Mouse (Mus musculus) lung, postnatal 14 days (tissue): Measurements from ENCODE around the gene Cd6.

Source experiments
- DNase-seq: peaks from one replicate; pipeline ENCODE4 v3.0.0; 2021

The Cd6 gene

DNA sequence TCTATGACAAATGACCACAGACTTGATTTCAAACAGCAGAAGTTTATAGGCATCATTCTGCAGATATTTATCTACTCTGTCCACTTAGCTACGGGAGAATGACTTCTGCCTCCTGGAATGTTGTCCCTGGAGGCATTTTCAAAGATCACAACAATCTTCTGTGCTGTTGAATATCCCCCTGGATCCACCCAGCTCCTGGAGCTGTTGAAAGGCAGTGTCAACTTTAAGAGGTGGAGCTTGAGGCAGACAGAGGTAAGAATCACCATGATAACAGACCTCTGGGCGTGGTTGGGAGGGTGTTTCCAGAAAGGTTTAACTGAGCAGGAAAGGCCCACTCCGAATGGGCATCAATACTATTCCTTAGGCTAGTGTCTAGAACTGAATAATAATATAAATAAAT is 5.8 kb upstream of the Cd6 start:
- no peak for DNase-seq

DNA sequence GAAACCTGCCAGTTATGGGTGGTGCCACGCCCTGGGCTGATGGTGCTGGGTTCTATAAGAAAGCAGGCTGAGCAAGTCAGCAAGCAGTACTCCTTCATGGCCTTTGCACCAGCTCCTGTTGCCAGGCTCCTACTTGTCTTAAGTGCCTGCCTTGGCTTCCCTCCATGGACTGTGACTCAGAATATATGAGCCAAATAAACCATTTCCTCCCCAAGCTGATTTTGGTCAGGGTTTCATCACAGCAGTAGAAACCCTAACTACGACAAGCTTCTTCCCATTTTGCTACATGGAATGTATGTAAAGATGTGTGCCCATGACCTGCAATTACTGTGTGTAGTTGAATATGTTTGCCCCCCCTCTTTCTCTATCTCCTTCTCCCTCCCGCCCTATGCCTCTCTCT is 3.8 kb upstream of the Cd6 start:
- no peak for DNase-seq

GRCm38 (mm10) chr19:10832030-10832429 is 2.2 kb upstream of the Cd6 start:
- DNase-seq = no peak

- DNase-seq = peak; percentile 81
Observed at GRCm38 (mm10) chr19:10831424-10831823, 1.6 kb upstream of the Cd6 start.

- DNase-seq = no peak
Observed at GRCm38 (mm10) chr19:10828321-10828720, 1.5 kb downstream of the Cd6 start.

GRCm38 (mm10) chr19:10824061-10824460 is 5.8 kb downstream of the Cd6 start:
- DNase-seq = no peak

- DNase-seq = no peak
Observed at GRCm38 (mm10) chr19:10822534-10822933, 7.3 kb downstream of the Cd6 start.

GRCm38 (mm10) chr19:10821319-10821718 is 8.5 kb downstream of the Cd6 start:
- no peak for DNase-seq

DNA sequence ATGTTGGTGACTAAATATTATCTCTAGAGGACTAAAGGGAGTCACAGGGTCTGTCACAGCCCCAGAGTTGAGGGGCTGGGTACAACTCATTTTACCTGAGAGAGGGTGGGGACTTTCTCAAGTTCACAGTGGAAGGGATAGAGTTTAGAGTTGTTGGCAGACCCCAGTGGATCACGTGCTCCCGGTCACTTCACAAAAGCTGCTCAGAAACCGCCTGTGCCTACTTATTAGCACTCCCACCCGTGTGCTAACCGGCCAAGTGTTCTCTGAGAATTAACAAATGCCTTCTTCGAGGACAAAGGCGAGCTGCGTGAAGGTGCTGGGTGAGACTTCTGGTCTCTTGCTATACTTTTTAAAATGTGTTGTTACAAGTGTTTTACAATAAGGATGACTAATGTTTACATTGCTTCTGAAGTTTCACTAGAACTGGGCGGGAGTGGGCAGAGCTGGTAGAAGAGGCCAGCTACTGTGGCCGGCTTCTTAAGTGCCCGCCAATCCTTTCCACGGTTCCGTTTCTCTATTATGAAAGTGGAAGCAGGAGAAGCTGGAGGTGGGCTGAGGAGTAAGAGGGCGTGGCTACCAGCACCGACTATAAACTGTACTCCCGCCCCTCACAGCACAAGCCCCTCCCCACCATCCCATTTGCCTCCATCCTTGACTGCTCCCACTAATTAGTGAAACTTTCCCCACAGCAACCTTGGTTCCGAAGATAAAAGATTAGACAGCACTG is 11.5 kb downstream of the Cd6 start:
- peak; percentile 25 for DNase-seq

DNA sequence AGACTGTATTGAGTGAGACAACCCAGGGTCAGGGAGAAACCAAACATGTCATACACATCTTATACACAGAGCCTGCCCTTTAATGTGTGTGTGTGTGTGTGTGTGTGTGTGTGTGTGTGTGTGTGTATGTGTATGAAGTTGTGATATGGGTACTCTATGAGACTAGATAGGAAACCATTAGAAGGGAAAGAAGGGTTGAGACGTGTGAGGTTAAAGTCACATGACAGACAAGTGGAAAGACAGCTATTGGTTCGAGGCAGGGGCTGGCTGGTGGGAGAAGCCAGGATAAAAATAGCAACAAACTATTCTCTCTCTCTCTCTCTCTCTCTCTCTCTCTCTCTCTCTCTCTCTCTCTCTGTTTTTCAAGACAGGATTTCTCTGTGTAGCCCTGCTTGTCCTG is 13.4 kb downstream of the Cd6 start:
- no peak for DNase-seq

GRCm38 (mm10) chr19:10815871-10816270 is 14.0 kb downstream of the Cd6 start:
- DNase-seq = no peak

GRCm38 (mm10) chr19:10813905-10814304 is 16.0 kb downstream of the Cd6 start:
- no peak for DNase-seq

GRCm38 (mm10) chr19:10813039-10813438 is 16.8 kb downstream of the Cd6 start:
- DNase-seq = no peak

DNA sequence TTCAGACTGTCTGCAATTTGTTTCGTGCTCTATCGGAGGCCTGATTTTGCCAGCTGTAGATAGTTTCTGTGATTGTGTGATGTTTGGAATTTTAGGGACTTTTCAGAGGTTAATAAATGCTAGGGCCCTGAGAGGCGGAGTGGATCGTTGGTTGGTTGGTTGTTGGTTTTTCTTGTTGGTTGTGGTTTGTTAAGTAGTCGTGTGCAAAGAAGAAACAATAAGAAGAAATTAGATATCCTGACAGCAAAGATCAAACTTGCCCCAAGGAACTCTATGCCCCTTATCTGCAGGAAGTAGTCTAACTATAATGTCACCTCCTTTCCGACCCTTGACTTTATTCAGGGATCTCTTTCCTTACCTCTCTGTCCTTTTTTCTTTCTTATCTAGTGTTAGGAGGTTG is 18.4 kb downstream of the Cd6 start:
- no peak for DNase-seq

GRCm38 (mm10) chr19:10810176-10810492 is 19.7 kb downstream of the Cd6 start:
- DNase-seq = peak; percentile 43

DNA sequence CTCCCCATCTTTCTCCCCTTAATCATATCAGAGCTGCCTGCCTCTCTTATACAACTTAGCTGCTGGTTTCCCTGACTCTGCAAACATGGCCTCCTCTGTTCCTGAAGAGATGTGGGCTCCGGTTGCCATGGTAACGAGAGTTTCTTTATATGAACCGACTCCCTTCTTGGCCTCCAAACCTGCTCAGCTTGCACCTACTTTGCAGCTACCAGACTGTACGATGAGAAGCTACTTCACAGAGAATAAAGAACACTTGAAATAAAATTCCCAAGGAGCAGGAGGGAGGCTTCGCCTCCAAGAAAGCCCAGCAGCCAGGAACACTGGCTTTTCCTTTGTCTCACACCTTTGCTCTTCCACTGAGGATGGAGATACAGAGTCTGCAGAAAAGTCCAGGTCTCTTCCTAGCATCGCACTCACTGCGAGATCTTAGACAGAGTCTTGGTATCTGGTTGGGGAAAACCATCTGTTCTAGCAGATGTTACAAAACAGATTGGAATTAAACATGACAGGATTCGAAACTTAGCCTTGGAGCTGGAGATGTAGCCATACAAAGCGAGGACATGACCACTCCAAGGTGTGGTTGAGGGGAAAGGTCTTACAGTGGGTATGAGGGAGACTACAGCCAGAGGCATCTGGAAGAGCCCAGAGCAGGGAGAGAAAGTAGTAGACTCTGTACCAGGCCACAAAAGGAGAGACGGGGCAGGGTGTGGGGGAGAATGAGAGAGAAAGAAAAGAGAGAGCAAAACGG is 20.3 kb downstream of the Cd6 start:
- DNase-seq = no peak

- no peak for DNase-seq
Observed at GRCm38 (mm10) chr19:10808524-10809233, 21.2 kb downstream of the Cd6 start.

GRCm38 (mm10) chr19:10805661-10806285 is 24.1 kb downstream of the Cd6 start:
- no peak for DNase-seq

DNA sequence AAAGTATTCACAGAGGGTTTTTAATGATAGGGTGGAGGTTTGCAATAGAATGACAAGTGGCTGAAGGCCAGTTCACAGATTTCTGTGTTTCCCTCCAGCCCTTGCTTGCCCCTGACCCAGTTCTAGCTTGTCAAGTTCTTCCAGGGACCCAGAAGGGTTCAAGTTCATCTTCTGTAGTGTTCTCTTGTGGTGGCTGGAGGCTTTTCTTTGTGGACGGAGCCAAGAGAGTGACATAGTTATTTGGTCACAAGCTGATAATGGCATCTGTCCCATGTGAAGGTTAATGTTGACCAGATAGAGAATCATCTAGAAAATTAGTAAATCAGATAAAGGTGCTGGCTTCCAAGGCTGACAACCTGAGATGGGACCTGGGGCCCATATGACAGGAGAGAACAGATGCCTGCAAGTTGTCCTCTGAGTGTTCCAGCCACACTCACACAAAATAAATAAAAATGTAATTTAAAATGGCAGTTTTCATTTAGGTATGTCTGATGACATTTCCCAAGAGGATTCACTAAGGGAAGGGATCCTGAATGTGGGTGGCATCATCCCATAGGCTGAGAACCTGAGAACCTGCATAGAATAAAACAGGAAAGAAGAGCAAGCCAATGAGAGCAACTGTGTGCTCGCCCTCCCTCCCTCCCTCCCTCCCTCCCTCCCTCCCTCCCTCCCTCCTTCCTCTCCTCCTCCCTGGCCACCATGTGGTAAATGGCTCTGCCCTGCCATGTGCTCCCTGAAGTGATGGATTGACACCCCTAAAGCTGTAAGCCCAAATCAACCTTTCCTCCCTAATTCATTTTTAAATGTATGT is 24.8 kb downstream of the Cd6 start:
- no peak for DNase-seq

DNA sequence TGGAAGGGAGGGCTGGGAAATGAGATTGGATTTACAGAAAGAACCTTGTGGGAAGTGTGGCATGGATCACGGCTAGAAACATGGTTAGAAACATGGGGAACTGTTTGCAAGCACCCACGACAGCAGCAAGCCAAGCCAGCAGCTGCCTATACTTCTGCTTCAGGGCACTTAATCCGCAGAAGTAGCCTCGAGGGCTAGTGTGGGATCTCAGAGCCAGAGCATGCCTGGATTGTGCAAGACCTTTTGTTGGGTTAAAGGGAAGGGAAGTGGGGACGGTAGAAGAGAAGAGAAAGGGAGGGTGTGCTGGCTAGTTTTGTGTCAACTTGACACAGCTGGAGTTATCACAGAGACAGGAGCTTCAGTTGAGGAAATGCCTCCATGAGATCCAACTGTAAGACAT is 26.1 kb downstream of the Cd6 start:
- DNase-seq = no peak

DNA sequence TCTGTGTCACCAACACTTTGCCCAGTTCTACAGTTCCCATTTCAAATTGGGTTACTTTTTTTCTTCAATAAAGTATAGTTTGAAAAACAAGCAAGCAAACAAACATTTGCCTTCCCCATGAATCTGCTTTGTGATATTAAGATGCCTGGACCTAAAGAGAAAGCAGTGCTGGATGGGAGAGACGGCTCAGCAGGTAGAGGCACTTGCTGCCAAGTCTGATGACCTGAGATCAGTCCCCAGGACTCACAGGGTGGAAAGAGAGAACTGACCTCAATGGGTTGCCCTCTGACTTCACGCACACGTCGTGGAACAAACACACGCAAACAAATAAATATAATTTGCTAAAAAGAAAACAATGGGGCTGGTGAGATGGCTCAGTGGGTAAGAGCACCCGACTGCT is 28.0 kb downstream of the Cd6 start:
- DNase-seq = no peak

DNA sequence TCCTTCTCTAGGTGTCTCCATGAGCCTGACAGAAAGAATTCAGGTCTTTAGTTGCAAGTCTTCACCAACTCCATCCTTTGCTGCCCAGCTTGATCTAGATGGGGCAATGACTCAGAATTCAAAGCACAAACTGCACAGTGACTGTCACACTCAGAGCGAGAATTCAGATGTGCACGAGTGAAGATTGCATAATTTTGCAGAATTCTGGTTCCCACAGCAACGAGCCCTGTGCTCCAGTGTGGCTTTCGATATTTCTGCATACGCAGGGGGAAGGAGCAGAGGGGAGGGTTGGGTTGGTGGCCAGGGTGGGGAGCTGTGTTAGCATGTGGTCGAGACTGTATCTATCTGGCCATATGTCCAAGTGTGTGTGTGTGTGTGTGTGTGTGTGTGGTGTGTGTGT is 28.8 kb downstream of the Cd6 start:
- no peak for DNase-seq

- DNase-seq = no peak
Observed at GRCm38 (mm10) chr19:10799155-10799554, 30.7 kb downstream of the Cd6 start.
